Mouse (Mus musculus) kidney, postnatal 14 days (tissue): ENCODE measurements around the gene Ccdc121.
A peak's percentile ranks its signal among the peaks of the same experiment; 100 is the strongest.
"Not testable (repeated sequence)": the region's sequence is repeated elsewhere in the genome, so short reads cannot be mapped to it uniquely, and the experiment has no call there.

ENCODE experiments used
- DNase-seq: peaks from one replicate; pipeline ENCODE4 v3.0.0; 2022; ENCODE audit warnings: mixed read lengths

Ccdc121 gene

GRCm38 (mm10) chr1:181510855-181511254 lies 396 bp downstream of the Ccdc121 start:
- not testable (repeated sequence) for DNase-seq

- peak; percentile 43 for DNase-seq
These were observed 5.9 kb downstream of the Ccdc121 start for GRCm38 (mm10) chr1:181505367-181505766.

GRCm38 (mm10) chr1:181503471-181503870 lies 7.8 kb downstream of the Ccdc121 start:
- DNase-seq: no peak

GRCm38 (mm10) chr1:181484696-181485095 lies 26.6 kb downstream of the Ccdc121 start:
- DNase-seq: no peak

GRCm38 (mm10) chr1:181476557-181476956 lies 34.7 kb downstream of the Ccdc121 start:
- no peak for DNase-seq

- peak; percentile 40 for DNase-seq
These were observed 35.1 kb downstream of the Ccdc121 start for GRCm38 (mm10) chr1:181476141-181476540.

GRCm38 (mm10) chr1:181469415-181469814 lies 41.8 kb downstream of the Ccdc121 start:
- DNase-seq: no peak

GRCm38 (mm10) chr1:181467321-181467670 lies 44.0 kb downstream of the Ccdc121 start:
- no peak for DNase-seq

- no peak for DNase-seq
These were observed 44.5 kb downstream of the Ccdc121 start for GRCm38 (mm10) chr1:181466601-181467320.

- DNase-seq: no peak
These were observed 45.2 kb downstream of the Ccdc121 start for GRCm38 (mm10) chr1:181466040-181466439.

- DNase-seq: peak; percentile 26
These were observed 46.2 kb downstream of the Ccdc121 start for GRCm38 (mm10) chr1:181465027-181465426.

- DNase-seq: no peak
These were observed 48.4 kb downstream of the Ccdc121 start for GRCm38 (mm10) chr1:181462906-181463179.

GRCm38 (mm10) chr1:181462051-181462905 lies 49.0 kb downstream of the Ccdc121 start:
- no peak for DNase-seq

GRCm38 (mm10) chr1:181461484-181461883 lies 49.8 kb downstream of the Ccdc121 start:
- DNase-seq: no peak

- DNase-seq: no peak
These were observed 51.0 kb downstream of the Ccdc121 start for GRCm38 (mm10) chr1:181460283-181460682.
